Mouse (Mus musculus): Measurements from ENCODE around the gene Tmco5. TPM values are rescaled to one million over a fixed set of nuclear protein-coding genes. Genes with fewer than 3 reads are reported as not detected.

Gene Tmco5
- polyA plus RNA-seq (2015; fragmentation: Nextera tagmentation; extraction: Ambion mirVana): not detected in 2 replicates

DNA sequence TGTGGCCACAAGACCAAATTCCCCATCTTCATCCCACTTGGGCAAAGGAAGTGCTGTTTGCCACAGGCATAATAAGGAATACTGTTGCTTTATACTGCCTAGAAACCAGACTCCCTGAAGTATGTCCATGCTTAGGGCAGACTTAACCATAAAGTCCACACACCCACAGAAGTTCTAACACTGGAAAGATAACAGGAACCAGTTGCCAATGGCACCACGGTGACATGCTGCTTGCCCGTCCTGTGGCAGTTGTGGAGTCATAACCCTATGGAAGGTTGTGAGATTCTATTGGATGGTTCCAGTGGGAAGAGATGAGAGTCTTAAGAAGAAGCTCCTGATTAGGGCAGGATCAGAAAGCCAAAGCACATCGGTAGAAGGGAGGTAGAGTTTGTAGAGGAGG, at the start of gene Tmco5:
Tmco5 (plus strand) TSS at position 301 of the 400 bp plus-strand sequence.
- WGBS: 88% methylated on average over 3 of the region's 3 CpGs
- H3K27ac ChIP-seq: no peak within 1 kb of the TSS
- no peak within 1 kb of the TSS for H3K9ac ChIP-seq
- no peaks in the 10 kb centered on the region for H3K27me3 ChIP-seq (replicated peaks)
- no peak within 1 kb of the TSS for H3K4me2 ChIP-seq
- H3K4me3 ChIP-seq (replicated peaks): no peak within 1 kb of the TSS
- ATAC-seq (ENCODE audit: insufficient read depth, low FRiP score, low read depth): no peak
- no peaks in the 10 kb centered on the region for H3K36me3 ChIP-seq
- no peaks in the 10 kb centered on the region for H3K9me3 ChIP-seq
- no peaks in the 10 kb centered on the region for H3K4me1 ChIP-seq

DNA sequence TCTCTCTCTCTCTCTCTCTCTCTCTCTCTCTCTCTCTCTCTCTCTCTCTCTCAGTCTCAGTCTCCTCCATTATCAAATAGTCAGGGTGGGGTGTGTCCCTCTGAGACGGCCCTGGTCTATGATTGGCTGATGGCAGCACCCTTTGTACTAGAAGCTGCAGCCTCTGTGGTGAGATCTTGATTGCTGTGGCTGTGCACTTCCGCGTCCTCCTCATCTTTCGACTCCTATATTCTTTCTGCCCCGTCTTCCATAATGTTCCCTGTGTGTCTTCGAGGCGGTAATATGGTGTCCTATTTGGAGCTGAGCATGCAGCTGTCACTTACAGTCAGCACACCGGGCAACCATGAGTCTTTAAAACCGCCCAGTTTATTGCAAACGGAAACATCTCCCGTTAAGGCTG, 46.6 kb upstream of the Tmco5 start:
- Histone ChIP-seq H3K9ac (no peak overlapping the region), H3K27ac (no peak overlapping the region), H3K27me3 (replicated peaks) (no peaks in the 10 kb centered on the region), H3K36me3 (no peaks in the 10 kb centered on the region), H3K4me2 (no peak overlapping the region), H3K4me3 (replicated peaks) (no peak overlapping the region), H3K9me3 (no peaks in the 10 kb centered on the region), H3K4me1 (no peaks in the 10 kb centered on the region)
- WGBS: 59% methylated on average over 11 of the region's 11 CpGs
- ATAC-seq (ENCODE audit: insufficient read depth, low FRiP score, low read depth): no peak

DNA sequence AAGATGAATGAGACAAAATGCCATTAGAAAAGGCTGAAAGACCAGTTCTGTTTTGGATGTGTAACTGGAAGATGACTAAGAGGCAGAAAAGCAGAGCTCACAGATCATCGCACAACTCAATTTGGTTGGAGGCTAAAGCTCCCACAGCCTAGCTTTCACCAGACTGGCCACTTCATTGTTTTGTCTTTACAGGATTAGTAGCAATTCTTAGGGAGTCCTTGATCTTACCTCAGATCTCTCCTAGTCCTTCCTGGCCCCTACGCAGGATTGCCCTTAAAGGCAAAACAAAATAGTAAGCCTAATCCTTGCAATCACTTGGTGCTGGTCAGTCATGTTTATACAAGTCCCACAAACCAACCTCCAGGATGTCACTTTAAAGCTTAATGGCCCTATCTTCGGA, 40.7 kb upstream of the Tmco5 start:
- Histone ChIP-seq H3K4me2 (no peak overlapping the region), H3K4me3 (replicated peaks) (no peak overlapping the region)
- WGBS: 54% methylated on average over 3 of the region's 3 CpGs

DNA sequence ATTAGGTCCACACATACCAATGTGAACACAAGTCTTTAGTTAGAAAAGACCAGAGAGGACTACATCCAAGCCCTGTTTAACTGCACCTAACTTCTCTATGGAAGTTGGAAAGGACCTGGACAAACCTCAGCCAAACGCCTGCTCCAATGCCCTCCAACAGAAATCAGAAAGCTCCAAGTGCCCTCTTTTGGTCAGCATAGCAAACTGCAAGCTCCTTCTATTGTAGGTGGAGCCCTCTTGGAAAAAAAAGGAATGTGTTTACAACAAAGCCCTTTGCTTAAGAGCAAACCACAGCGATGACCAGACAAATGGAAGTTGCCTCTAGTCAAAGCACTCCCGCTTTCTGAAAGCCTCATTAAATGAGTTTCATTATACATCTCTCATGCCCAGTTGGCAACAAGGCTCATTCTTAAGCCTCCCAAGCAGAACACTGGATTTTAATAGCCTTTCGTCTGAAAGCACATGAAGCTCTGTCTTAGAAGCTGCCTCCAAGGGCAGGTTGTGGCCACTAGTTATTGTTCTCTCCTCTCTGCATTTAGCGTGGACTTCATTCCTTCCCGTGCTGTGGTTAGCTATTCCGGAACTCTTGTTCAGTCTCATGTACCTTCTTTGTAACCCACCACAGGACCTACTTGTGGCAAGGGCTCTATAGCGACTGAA, 39.8 kb upstream of the Tmco5 start:
- Histone ChIP-seq H3K36me3 (no peaks in the 10 kb centered on the region), H3K9ac (no peak overlapping the region), H3K9me3 (no peaks in the 10 kb centered on the region), H3K27me3 (replicated peaks) (no peaks in the 10 kb centered on the region), H3K4me3 (replicated peaks) (no peak overlapping the region), H3K4me1 (no peaks in the 10 kb centered on the region), H3K4me2 (no peak overlapping the region), H3K27ac (no peak overlapping the region)
- 43% methylated on average over 8 of the region's 8 CpGs for WGBS
- ATAC-seq (ENCODE audit: insufficient read depth, low FRiP score, low read depth): no peak

More for the DNA sequence above, 40.7 kb upstream of the Tmco5 start:
- no peak for ATAC-seq (ENCODE audit: insufficient read depth, low FRiP score, low read depth)
- H3K27me3 ChIP-seq (replicated peaks): no peaks in the 10 kb centered on the region
- no peak overlapping the region for H3K27ac ChIP-seq
- no peaks in the 10 kb centered on the region for H3K36me3 ChIP-seq
- no peak overlapping the region for H3K9ac ChIP-seq
- no peaks in the 10 kb centered on the region for H3K9me3 ChIP-seq
- no peaks in the 10 kb centered on the region for H3K4me1 ChIP-seq

DNA sequence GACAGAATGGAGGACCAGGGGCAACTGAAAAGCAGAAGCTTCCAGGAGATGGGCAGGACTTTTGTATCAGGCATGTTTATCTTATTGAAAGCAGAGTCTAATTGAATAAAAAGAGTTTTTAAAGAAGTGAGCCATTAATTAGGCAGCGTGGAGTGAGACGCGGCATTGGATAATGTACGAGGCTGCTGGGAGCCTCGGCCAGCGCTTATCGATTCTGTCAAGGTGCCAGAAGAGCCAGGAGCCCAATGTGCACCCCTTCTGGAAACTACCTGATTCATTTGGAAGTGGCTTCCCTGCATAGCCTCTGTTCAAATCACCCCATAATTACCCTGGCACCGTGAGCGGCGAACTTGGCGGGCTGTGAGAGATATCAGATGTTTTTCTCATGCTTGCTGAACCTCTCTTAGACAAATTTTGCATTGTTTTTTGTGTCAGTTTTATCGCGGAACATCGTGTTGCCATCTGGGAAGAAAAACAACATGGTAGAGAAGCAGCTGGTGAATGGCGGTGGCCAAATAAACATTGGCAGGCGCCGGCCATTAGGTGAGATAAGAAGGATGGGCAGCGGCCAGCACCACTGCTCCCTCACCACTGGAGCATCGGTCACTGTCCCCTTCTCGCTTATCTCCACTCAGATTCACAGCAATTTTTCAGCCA, 28.4 kb upstream of the Tmco5 start:
- no peak overlapping the region for H3K4me3 ChIP-seq (replicated peaks)
- WGBS: 59% methylated on average over 20 of the region's 20 CpGs
- no peak overlapping the region for H3K4me2 ChIP-seq

DNA sequence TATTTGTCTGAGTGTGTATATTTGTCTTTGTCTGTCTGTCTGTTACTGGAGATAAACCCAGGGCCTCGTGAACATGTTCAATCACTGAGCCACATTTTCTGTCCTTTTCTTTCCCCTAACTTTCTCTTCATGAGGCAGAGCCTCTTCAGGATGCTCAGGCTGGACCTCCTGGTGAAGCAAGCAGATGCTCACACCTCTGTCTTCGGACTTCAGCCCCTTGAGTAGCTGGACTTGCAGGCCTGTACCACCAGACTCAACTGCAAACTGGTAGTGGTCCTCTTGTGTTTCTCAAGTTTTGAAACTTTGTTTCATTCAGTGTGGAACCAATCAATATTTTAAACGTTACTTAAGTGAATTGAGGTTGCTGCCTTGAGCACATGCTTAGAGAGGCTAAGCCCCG, 27.1 kb upstream of the Tmco5 start:
- 0 out of 2 replicates have a peak, but pooled peaks cover 4% of the 10 kb centered on the region for H3K4me1 ChIP-seq
- H3K4me3 ChIP-seq (replicated peaks): no peak overlapping the region
- no peak overlapping the region for H3K27ac ChIP-seq
- H3K9me3 ChIP-seq: no peaks in the 10 kb centered on the region
- WGBS: 68% methylated on average over 4 of the region's 4 CpGs
- H3K9ac ChIP-seq: no peak overlapping the region
- no peak for ATAC-seq (ENCODE audit: insufficient read depth, low FRiP score, low read depth)
- H3K27me3 ChIP-seq (replicated peaks): no peaks in the 10 kb centered on the region
- H3K4me2 ChIP-seq: no peak overlapping the region
- no peaks in the 10 kb centered on the region for H3K36me3 ChIP-seq

More for the DNA sequence above, 28.4 kb upstream of the Tmco5 start:
- no peak for ATAC-seq (ENCODE audit: insufficient read depth, low FRiP score, low read depth)
- H3K4me1 ChIP-seq: 0 out of 2 replicates have a peak, but pooled peaks cover 4% of the 10 kb centered on the region
- no peak overlapping the region for H3K9ac ChIP-seq
- no peaks in the 10 kb centered on the region for H3K27me3 ChIP-seq (replicated peaks)
- no peaks in the 10 kb centered on the region for H3K9me3 ChIP-seq
- H3K36me3 ChIP-seq: no peaks in the 10 kb centered on the region
- no peak overlapping the region for H3K27ac ChIP-seq

DNA sequence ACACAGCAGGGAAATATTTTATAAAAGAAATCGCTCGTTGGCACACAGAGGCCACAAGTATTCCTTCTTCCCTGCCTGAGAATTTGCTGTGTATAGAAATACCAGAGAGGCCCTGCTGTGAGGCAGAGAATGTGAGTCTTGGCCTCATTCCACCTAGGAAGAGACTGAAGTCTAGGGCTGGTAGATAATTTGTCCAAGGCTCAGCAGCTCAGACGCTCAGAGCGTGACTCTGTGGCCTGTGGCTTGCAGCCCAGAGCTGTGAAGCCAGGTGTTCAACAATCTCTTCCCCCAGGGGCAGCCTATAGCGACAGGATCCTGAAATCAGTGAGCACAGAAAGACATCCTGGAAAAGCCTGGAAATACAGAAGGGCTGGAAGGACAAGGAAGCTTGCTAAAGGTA, 26.2 kb upstream of the Tmco5 start:
- Histone ChIP-seq H3K4me2 (no peak overlapping the region), H3K36me3 (no peaks in the 10 kb centered on the region), H3K4me3 (replicated peaks) (no peak overlapping the region), H3K4me1 (0 out of 2 replicates have a peak, but pooled peaks cover 4% of the 10 kb centered on the region), H3K9ac (no peak overlapping the region), H3K27me3 (replicated peaks) (no peaks in the 10 kb centered on the region), H3K27ac (no peak overlapping the region), H3K9me3 (no peaks in the 10 kb centered on the region)
- WGBS: 28% methylated on average over 5 of the region's 5 CpGs
- ATAC-seq (ENCODE audit: insufficient read depth, low FRiP score, low read depth): no peak

DNA sequence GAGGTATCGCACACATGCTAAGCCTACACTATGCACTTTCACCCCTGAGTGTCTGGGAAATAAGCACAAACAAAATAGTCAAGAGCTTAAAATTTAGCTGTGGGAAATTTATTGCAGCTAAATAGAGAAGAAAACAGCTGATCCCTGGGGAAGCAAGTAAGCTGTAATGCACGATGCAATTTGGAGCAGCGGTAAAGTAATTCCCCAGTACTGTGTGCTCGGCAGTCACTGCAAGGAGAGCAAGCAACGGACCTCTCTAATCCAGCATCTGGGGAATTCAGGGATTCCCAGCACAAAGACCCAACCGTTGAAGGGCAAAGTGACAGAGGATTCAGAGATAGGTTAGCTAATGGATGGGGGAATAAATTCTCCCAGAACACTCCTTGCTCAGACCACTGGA, 19.8 kb upstream of the Tmco5 start:
- Histone ChIP-seq H3K27ac (no peak overlapping the region), H3K36me3 (no peaks in the 10 kb centered on the region), H3K27me3 (replicated peaks) (no peaks in the 10 kb centered on the region), H3K9ac (no peak overlapping the region), H3K4me3 (replicated peaks) (no peak overlapping the region), H3K9me3 (no peaks in the 10 kb centered on the region), H3K4me2 (no peak overlapping the region), H3K4me1 (no peaks in the 10 kb centered on the region)
- 68% methylated on average over 6 of the region's 6 CpGs for WGBS
- ATAC-seq (ENCODE audit: insufficient read depth, low FRiP score, low read depth): no peak

DNA sequence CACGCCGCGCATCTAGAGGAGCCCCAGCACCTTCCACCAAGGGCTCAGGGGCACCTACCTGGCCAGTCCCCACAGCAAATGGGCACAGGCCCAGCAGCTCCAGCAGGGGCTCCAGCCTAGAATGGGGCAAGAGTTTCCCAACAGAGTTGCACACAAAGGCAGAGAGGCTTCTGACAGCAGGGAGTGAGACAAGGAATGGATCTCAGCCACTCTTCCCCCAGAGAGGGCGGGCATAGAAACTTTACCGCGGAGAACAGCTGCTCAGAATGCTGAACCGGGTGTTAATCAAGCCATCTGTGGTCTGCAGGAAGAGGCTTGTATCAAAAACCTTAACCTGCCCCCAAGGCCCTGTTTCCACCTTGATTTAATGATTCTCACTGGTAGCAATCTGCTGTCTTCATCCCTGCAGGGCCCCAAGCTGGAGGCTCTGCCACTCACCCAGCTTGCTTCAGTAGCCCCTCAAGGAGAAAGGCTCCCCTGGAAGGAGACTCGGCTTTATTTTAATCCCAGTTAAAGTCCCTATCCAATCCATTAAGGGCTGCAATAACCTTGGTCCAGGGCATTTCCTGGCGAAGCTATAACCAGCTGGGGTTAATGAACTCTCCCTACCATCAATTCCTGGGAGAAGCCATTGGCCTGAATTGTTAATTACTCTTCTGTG, 1.4 kb upstream of the Tmco5 start:
- Histone ChIP-seq H3K4me1 (no peaks in the 10 kb centered on the region), H3K36me3 (no peaks in the 10 kb centered on the region), H3K4me3 (replicated peaks) (no peak overlapping the region), H3K9ac (no peak overlapping the region), H3K4me2 (no peak overlapping the region), H3K27me3 (replicated peaks) (no peaks in the 10 kb centered on the region), H3K9me3 (no peaks in the 10 kb centered on the region), H3K27ac (no peak overlapping the region)
- no peak for ATAC-seq (ENCODE audit: insufficient read depth, low FRiP score, low read depth)
- WGBS: 54% methylated on average over 9 of the region's 9 CpGs

DNA sequence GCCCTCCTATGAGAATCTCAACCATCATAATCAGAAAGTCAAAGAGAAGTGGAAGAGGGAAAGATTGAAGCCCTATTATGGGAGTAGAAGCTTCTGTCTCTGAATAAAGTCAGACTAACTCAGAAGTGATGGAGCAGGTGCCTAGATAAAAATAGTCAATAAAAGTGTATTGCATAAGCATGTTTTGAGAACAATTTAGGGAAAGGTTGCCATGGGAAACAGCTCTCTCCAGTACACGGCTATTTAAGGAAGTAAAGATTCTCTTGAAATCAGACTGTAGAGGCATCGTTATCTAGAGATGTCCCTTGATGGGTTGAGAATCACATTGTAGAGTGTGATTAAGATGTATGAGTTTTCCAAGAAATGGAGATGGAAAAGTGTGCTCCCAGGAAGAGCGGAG, 1.2 kb downstream of the Tmco5 start:
- no peak for ATAC-seq (ENCODE audit: insufficient read depth, low FRiP score, low read depth)
- no peaks in the 10 kb centered on the region for H3K9me3 ChIP-seq
- no peak overlapping the region for H3K4me2 ChIP-seq
- WGBS: 88% methylated on average over 3 of the region's 3 CpGs
- H3K27me3 ChIP-seq (replicated peaks): no peaks in the 10 kb centered on the region
- H3K9ac ChIP-seq: no peak overlapping the region
- H3K4me1 ChIP-seq: no peaks in the 10 kb centered on the region
- H3K4me3 ChIP-seq (replicated peaks): no peak overlapping the region
- no peak overlapping the region for H3K27ac ChIP-seq
- no peaks in the 10 kb centered on the region for H3K36me3 ChIP-seq

DNA sequence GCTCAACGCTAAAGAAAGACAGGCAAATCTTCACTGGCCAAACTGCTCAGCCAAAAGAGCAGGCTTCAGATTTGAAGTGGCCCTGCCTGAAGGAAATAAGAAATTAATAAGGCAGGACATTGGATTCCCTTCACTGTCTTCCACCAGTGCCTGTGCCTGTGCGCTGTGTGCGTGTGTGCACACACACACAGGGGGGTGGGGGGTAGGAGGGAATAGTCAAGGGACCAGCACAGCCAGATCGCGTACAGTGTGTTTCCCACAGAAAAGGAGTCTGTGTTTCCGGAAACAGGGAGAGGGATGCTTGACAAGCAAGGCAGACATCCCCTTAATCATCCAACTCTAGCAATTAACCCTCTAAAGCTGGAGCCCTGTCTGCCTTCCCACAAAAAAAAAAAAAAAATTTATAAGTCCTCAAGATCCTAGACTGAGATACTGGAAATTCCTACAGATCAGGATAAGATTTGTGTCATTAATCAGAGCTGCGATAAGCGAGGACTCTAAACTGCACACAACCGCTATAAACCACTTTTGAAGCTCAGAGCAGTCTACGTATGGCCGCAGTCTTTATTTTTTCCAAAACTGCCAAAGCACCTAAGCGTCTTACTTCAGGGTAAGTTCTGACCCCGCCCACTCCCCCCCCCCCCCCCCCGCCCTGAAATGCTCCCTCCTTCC, 15.0 kb downstream of the Tmco5 start:
- ATAC-seq (ENCODE audit: insufficient read depth, low FRiP score, low read depth): no peak
- no peaks in the 10 kb centered on the region for H3K27me3 ChIP-seq (replicated peaks)
- H3K27ac ChIP-seq: no peak overlapping the region
- H3K9me3 ChIP-seq: no peaks in the 10 kb centered on the region
- peaks cover 4% of the 10 kb centered on the region; the same call in 1 of the 2 replicates for H3K4me1 ChIP-seq
- H3K9ac ChIP-seq: no peak overlapping the region
- H3K36me3 ChIP-seq: no peaks in the 10 kb centered on the region
- WGBS: 18% methylated on average over 14 of the region's 14 CpGs
- peak overlapping the region; percentile 27 for H3K4me3 ChIP-seq (replicated peaks)
- H3K4me2 ChIP-seq: peak overlapping the region; percentile 70

DNA sequence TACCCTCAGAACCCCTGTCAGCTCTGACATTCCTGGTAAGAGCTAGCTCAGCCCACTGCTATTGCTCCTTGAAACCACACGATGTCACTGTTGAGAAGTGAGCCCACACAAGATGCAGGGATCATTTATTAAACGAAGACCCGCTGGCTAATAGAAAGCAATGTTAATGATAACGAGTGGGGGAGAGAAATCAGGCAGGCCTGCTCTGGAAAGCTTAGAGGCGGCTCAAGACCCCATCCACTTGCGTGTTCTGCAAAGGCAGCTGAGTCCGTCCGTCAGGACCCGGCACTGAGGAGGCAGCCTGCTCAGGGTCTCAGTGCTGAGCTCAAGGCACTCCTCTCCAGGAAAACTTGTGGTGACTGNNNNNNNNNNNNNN, 15.5 kb downstream of the Tmco5 start:
- Histone ChIP-seq H3K36me3 (no peaks in the 10 kb centered on the region), H3K27ac (no peak overlapping the region), H3K9ac (no peak overlapping the region), H3K9me3 (no peaks in the 10 kb centered on the region), H3K27me3 (replicated peaks) (no peaks in the 10 kb centered on the region), H3K4me1 (peaks cover 4% of the 10 kb centered on the region; the same call in 1 of the 2 replicates), H3K4me2 (peak overlapping the region; percentile 70), H3K4me3 (replicated peaks) (peak overlapping the region; percentile 27)
- ATAC-seq (ENCODE audit: insufficient read depth, low FRiP score, low read depth): peak; percentile 80
- WGBS: 5% methylated on average over 9 of the region's 9 CpGs
